Mouse (Mus musculus) testis, adult 2 months (tissue): ENCODE data around the gene Srek1. TPM values are rescaled to one million over a fixed set of nuclear protein-coding genes. Genes with fewer than 3 reads are reported as not detected.

Experiments used
- H3K27ac ChIP-seq: fragments of 200-500 bp; 2 replicates; pipeline ENCODE4 v1.5.1; 2012; ENCODE audit warnings: low read depth, low read length; ENCODE audit not compliant: control insufficient read depth, insufficient read depth
- H3K27me3 ChIP-seq: fragments of 200-500 bp; 2 replicates; pipeline ENCODE4 v1.6.1; 2012; ENCODE audit warnings: mild to moderate bottlenecking, low read length, moderate library complexity; ENCODE audit not compliant: control insufficient read depth, insufficient read depth
- H3K36me3 ChIP-seq: fragments of 200-500 bp; 2 replicates; pipeline ENCODE4 v1.6.1; 2012; ENCODE audit warnings: mild to moderate bottlenecking, low read length; ENCODE audit not compliant: control insufficient read depth, insufficient read depth
- H3K4me1 ChIP-seq: fragments of 200-500 bp; 2 replicates; pipeline ENCODE4 v1.6.1; 2012; ENCODE audit warnings: low read length; ENCODE audit not compliant: control insufficient read depth, insufficient read depth
- H3K4me3 ChIP-seq: fragments of 200-500 bp; 2 replicates; pipeline ENCODE4 v1.5.1; 2012; ENCODE audit warnings: low read depth, mild to moderate bottlenecking, low read length, moderate library complexity, mixed read lengths; ENCODE audit not compliant: control insufficient read depth
- CTCF ChIP-seq: fragments of 200-500 bp; IDR thresholded peaks from 2 replicates; pipeline ENCODE4 v1.5.1; 2012; ENCODE audit warnings: low read depth, mild to moderate bottlenecking, inconsistent platforms, low read length, moderate library complexity; ENCODE audit not compliant: control insufficient read depth, insufficient read depth, insufficient replicate concordance
- POLR2A ChIP-seq: fragments of 200-500 bp; IDR thresholded peaks from 2 replicates; pipeline ENCODE4 v1.6.1; 2012; ENCODE audit warnings: low read depth, mild to moderate bottlenecking, inconsistent platforms, low read length, moderate library complexity; ENCODE audit not compliant: control insufficient read depth
- polyA plus RNA-seq: library from polyadenylated mRNA; depleted of rRNA; stranded (reverse); fragments of >200 nt; gene quantifications from 2 replicates; pipeline ENCODE4 v1.2.3, GENCODE M21; 2012

Gene Srek1
- polyA plus RNA-seq, 1 experiment = 37.2 TPM

DNA sequence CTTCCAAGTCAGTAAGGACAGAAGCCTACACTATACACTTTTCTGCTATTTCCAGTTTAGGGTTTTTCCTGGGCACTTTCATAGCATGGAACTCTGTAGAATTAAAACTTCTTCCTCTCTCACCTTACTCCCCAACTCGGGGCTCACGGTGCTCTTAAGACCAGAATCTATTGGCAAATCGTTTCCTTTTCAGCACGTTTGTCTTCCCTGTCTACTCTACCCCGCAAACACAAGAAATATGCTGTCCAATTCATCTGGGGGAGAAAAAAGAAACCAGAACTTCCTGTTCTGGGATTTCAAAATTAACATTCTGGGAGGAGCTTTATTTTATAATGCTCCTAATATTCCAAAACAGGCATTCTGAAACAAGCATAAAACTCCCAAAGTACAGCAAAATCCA lies 6.5 kb downstream of the Srek1 start:
- TF ChIP-seq POLR2A (no peak), CTCF (no peak)

DNA sequence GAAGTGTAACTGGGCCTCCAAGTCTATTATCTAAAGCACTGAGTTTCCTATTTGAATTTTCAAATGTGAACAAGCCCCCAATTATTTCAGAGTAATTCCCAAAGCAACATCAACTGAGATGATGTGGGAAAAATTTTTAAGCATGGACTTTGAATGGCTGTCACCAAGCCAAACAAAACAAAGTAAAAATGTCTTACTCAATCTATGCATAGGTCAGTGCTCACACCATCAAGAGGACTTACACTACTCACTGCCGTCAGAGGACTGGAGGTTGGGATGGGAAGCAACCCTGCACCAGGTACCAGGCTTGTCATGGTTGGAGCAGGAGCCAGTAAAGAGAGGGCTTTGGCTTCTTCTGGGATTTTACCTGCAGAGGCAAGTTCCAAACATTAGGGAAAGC lies 10.8 kb downstream of the Srek1 start:
- Histone ChIP-seq H3K36me3 (peaks cover 2% of the 10 kb centered on the region), H3K4me3 (no peak overlapping the region), H3K4me1 (no peaks in the 10 kb centered on the region), H3K27ac (no peak overlapping the region), H3K27me3 (no peaks in the 10 kb centered on the region)
- TF ChIP-seq CTCF (no peak), POLR2A (no peak)

More for the DNA sequence above, 6.5 kb downstream of the Srek1 start:
- Histone ChIP-seq H3K4me1 (peaks cover under 1% of the 10 kb centered on the region), H3K36me3 (peaks cover 2% of the 10 kb centered on the region), H3K27me3 (no peaks in the 10 kb centered on the region), H3K4me3 (no peak overlapping the region), H3K27ac (no peak overlapping the region)

DNA sequence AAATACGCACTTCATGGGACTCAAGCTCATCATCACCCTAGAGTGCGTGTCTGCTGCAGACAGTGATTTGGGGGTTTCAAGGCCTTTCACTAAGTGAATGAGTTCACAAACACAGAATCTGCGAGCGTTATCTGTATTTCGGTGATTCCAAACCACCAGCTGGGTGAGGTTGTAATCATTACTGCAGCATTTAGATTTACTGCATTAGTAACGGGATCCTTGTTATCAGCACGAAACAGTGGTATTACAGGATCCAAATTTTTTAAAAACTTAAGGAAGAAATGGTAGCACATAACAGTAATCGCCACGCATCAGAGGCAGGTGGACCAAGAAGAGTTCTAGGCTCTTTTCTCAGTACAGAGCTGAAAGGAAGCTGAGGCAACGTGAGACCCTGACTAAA lies 12.4 kb downstream of the Srek1 start:
- Histone ChIP-seq H3K27me3 (no peaks in the 10 kb centered on the region), H3K4me1 (no peaks in the 10 kb centered on the region), H3K36me3 (peaks cover 4% of the 10 kb centered on the region), H3K27ac (no peak overlapping the region), H3K4me3 (no peak overlapping the region)
- TF ChIP-seq CTCF (no peak), POLR2A (no peak)

DNA sequence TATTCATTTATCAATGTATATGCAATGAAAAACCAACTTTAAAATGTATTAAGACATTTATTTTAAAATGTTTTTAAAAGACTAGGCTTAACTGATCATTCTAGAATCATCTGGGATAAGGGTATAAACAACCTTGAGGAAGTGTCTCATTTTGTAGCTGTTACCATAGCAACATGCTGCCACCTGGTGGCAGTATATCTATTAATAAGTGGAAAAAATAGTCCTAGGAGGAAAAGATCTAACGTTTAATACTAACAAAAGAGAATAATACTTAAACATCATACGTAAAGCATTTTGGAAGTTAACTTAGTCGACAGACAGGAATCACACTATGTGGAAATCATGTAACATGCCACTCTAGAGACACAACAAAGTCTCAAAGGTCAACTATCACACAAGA lies 23.0 kb downstream of the Srek1 start:
- Histone ChIP-seq H3K27ac (no peak overlapping the region), H3K4me1 (no peaks in the 10 kb centered on the region), H3K27me3 (no peaks in the 10 kb centered on the region), H3K36me3 (peaks cover 2% of the 10 kb centered on the region), H3K4me3 (no peak overlapping the region)
- no peak for TF ChIP-seq CTCF
- TF ChIP-seq POLR2A = no peak

DNA sequence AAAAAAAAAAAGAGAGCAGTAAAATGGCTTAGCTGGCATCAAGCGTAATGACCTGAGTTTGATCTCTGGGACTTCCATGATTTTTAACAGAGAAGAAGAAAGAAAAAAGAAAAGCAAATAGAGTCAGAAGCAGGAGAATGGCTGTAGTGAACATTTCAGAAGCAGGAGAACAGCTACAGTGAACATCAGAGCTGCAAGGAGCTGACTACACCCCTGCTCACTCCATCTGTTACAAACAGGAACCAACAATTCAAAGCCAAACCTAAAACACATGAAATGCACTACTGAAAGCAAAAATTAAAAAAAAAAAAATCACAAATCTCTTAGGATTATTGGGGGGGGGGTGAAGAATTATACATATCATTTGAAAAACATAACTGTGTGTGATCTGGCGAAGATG lies 28.7 kb downstream of the Srek1 start:
- H3K4me3 ChIP-seq = no peak overlapping the region
- H3K36me3 ChIP-seq = peaks cover 7% of the 10 kb centered on the region

DNA sequence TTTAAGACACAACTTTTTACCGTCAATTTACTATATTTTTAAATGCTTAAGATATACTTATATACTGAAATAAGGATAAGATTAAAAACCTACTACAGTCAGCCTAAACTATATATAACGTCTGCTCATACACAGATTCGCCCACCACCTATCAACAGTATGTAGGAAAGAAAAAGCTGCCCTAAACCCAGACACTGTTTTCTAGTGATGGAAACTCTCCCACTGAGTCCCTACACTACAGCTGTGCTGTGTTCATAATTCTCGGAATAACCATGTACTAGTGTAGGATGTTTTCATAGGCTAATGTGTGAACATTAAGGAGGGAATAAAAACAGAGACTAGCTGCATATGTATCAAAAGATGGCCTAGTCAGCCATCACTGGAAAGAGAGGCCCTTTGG lies 29.2 kb downstream of the Srek1 start:
- Histone ChIP-seq H3K27ac (no peak overlapping the region), H3K27me3 (no peaks in the 10 kb centered on the region), H3K36me3 (peaks cover 7% of the 10 kb centered on the region), H3K4me1 (no peaks in the 10 kb centered on the region), H3K4me3 (no peak overlapping the region)
- TF ChIP-seq CTCF (no peak), POLR2A (no peak)

More for the DNA sequence above, 28.7 kb downstream of the Srek1 start:
- Histone ChIP-seq H3K27ac (no peak overlapping the region), H3K27me3 (no peaks in the 10 kb centered on the region), H3K4me1 (no peaks in the 10 kb centered on the region)
- no peak for TF ChIP-seq POLR2A
- no peak for TF ChIP-seq CTCF

DNA sequence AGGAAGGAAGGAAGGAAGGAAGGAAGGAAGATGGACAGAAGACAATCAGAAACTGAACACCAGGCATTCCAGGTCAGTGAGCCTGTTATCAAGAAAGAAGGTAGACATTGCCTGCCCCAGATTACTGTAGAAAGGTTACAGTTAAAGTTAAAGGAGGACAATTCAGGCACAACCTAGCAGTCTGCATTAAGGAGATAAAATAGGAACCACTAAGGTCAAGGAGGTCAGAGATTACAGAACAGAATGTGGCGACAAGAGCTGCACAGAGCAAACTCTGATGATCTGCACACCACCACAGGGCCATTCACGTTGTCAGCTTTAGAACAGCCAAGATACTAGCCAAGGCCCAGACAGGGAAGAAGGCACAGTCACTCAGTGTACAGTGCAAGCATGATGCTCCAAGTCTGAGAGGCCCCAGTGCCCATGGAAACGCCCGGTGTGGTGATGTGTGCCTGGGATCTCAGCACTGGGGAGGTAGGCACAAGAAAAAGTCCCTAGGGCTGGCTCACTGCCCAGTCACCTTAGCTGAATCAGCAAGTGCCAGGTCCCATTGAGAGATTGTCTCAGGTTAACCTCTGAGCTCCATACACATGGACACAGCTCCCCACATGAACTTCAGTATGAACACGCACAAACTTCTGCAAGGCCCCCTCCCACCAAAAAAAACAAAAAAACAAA lies 38.9 kb downstream of the Srek1 start:
- no peaks in the 10 kb centered on the region for H3K27me3 ChIP-seq
- TF ChIP-seq POLR2A (no peak), CTCF (no peak)
- no peaks in the 10 kb centered on the region for H3K4me1 ChIP-seq
- no peaks in the 10 kb centered on the region for H3K36me3 ChIP-seq
- no peak overlapping the region for H3K27ac ChIP-seq
- no peak overlapping the region for H3K4me3 ChIP-seq
